In genomic region chr4:108460156-108460923, GRCm38 (mm10) we compare ENCODE assay signal across 8 mouse cellular contexts. TPM values are rescaled to one million over a fixed set of nuclear protein-coding genes. Genes with fewer than 3 reads are reported as not detected.
DNase-seq lines count a peak whose midpoint lies in the region; ATAC-seq and TF ChIP-seq lines count a peak whose summit lies in the region.

No protein-coding gene starts in this region.

- TF ChIP-seq EP300 in liver, postnatal 0 days (IDR thresholded peaks at IDR 0.05; ENCODE audit: low read depth): no peak

- peak; percentile 38 for TF ChIP-seq CTCF in liver, postnatal 0 days (IDR thresholded peaks at IDR 0.05; ENCODE audit: low read depth)
- TF ChIP-seq CTCF in testis, adult 2 months (IDR thresholded peaks at IDR 0.05; ENCODE audit: control insufficient read depth, insufficient read depth, insufficient replicate concordance, low read depth, low read length): no peak

- peaks cover 10% of the 10 kb centered on the region; the same call in 1 of the 2 replicates for H3K36me3 ChIP-seq in forebrain, embryonic 13.5 days (ENCODE audit: poor library complexity, severe bottlenecking)
- H3K36me3 ChIP-seq in liver, postnatal 0 days (replicated peaks; ENCODE audit: insufficient read depth, low read length): no peaks in the 10 kb centered on the region
- peaks cover 9% of the 10 kb centered on the region for H3K36me3 ChIP-seq in neural tube, embryonic 13.5 days
- H3K36me3 ChIP-seq in testis, adult 2 months (ENCODE audit: control insufficient read depth, insufficient read depth, low read length): no peaks in the 10 kb centered on the region

- H3K27me3 ChIP-seq in forebrain, embryonic 13.5 days: no peaks in the 10 kb centered on the region
- H3K27me3 ChIP-seq in liver, postnatal 0 days (ENCODE audit: insufficient read depth, low read length): no peaks in the 10 kb centered on the region
- H3K27me3 ChIP-seq in neural tube, embryonic 13.5 days: no peaks in the 10 kb centered on the region
- H3K27me3 ChIP-seq in testis, adult 2 months (ENCODE audit: control insufficient read depth, insufficient read depth, low read length): no peaks in the 10 kb centered on the region

- H3K27ac ChIP-seq in forebrain, embryonic 13.5 days: peak overlapping the region; percentile 98
- H3K27ac ChIP-seq in liver, postnatal 0 days (ENCODE audit: low read depth): peak overlapping the region; percentile 99
- H3K27ac ChIP-seq in neural tube, embryonic 13.5 days (replicated peaks): peak overlapping the region; percentile 99
- H3K27ac ChIP-seq in testis, adult 2 months (ENCODE audit: control insufficient read depth, insufficient read depth, low read depth, low read length): peak overlapping the region; percentile 92

- no peak; the same call in 1 of the 2 replicates for TF ChIP-seq POLR2A in testis, adult 2 months (IDR thresholded peaks at IDR 0.05; ENCODE audit: control insufficient read depth, low read depth, low read length)

- intact Hi-C loops in heart, postnatal 10 days (cut with DNase I): loop anchor here (2.0 kb wide), 1 partner anchor 122 kb away; no protein-coding TSS in a partner anchor

- H3K9me3 ChIP-seq in forebrain, embryonic 13.5 days (replicated peaks): no peaks in the 10 kb centered on the region; the same call in 1 of the 2 replicates
- H3K9me3 ChIP-seq in liver, postnatal 0 days (ENCODE audit: low read length): no peaks in the 10 kb centered on the region
- H3K9me3 ChIP-seq in neural tube, embryonic 13.5 days: no peaks in the 10 kb centered on the region

- WGBS in forebrain, embryonic 13.5 days: 0% methylated on average over 31 of the region's 59 CpGs
- WGBS in liver, postnatal 0 days (ENCODE audit: insufficient replicate concordance): under 1% methylated on average over 46 of the region's 59 CpGs
- under 1% methylated on average over 52 of the region's 59 CpGs for WGBS in neural tube, embryonic 13.5 days

- peak overlapping the region; percentile 100 for H3K4me3 ChIP-seq in forebrain, embryonic 13.5 days
- H3K4me3 ChIP-seq in liver, postnatal 0 days (ENCODE audit: low read depth, low read length): peak overlapping the region; percentile 98
- peak overlapping the region; percentile 100 for H3K4me3 ChIP-seq in neural tube, embryonic 13.5 days
- H3K4me3 ChIP-seq in testis, adult 2 months (ENCODE audit: control insufficient read depth, low read depth, low read length): peak overlapping the region; percentile 97

- ATAC-seq in forebrain, embryonic 13.5 days: peak; percentile 74
- ATAC-seq in liver, postnatal 0 days: peak; percentile 58
- peak; percentile 71 for ATAC-seq in neural tube, embryonic 13.5 days (ENCODE audit: low read depth)

- DNase-seq in ES-CJ7 (ENCODE audit: low read depth, low spot score): peak; percentile 85
- DNase-seq in c-Kit-positive CD71-positive TER-119-positive erythroid progenitor cells, embryonic 14.5 days (ENCODE audit: low spot score): peak; percentile 53
- DNase-seq in heart, postnatal 10 days: peak; percentile 70 to 71
- DNase-seq in layer of hippocampus, adult 11-12 months (ENCODE audit: low spot score): peak; percentile 44
- peak; percentile 85 for DNase-seq in liver, postnatal 0 days

- H3K4me1 ChIP-seq in forebrain, embryonic 13.5 days: peaks cover 13% of the 10 kb centered on the region
- H3K4me1 ChIP-seq in liver, postnatal 0 days (ENCODE audit: insufficient read depth): peaks cover 27% of the 10 kb centered on the region
- H3K4me1 ChIP-seq in neural tube, embryonic 13.5 days (replicated peaks): peaks cover 15% of the 10 kb centered on the region
- H3K4me1 ChIP-seq in testis, adult 2 months (ENCODE audit: control insufficient read depth, insufficient read depth, low read length): peaks cover 3% of the 10 kb centered on the region

- peak overlapping the region; percentile 99 for H3K9ac ChIP-seq in forebrain, embryonic 13.5 days
- peak overlapping the region; percentile 99 for H3K9ac ChIP-seq in liver, postnatal 0 days (replicated peaks)
- H3K9ac ChIP-seq in neural tube, embryonic 13.5 days: peak overlapping the region; percentile 99

- peak overlapping the region; percentile 69 for H3K4me2 ChIP-seq in forebrain, embryonic 13.5 days
- peak overlapping the region; percentile 89 for H3K4me2 ChIP-seq in liver, postnatal 0 days (ENCODE audit: low read depth, low read length)
- H3K4me2 ChIP-seq in neural tube, embryonic 13.5 days: peak overlapping the region; percentile 66

RNA-seq across cellular contexts. Expression of gene Tut4, which starts 1.1 kb away (rescaled TPM):
- polyA plus RNA-seq in forebrain, embryonic 13.5 days (2015; fragmentation: Nextera tagmentation; extraction: Ambion mirVana): 89.3 and 91.5 TPM in 2 replicates
- 10 to 100 TPM; 41.0 to 43.8 TPM for total RNA-seq in heart, postnatal 10 days (2021)
- polyA plus RNA-seq in liver, postnatal 0 days (2015; fragmentation: Nextera tagmentation; extraction: Ambion mirVana): 29.1 and 30.9 TPM in 2 replicates
- 69.7 and 97.5 TPM in 2 replicates for polyA plus RNA-seq in neural tube, embryonic 13.5 days (2015; fragmentation: Nextera tagmentation; extraction: Ambion mirVana)
- polyA plus RNA-seq in testis, adult 2 months (2012; rRNA removed): 46.8 and 49.2 TPM in 2 replicates

RNA-seq across cellular contexts. Expression of gene Gpx7, which starts 53.6 kb away (rescaled TPM):
- polyA plus RNA-seq in forebrain, embryonic 13.5 days (2015; fragmentation: Nextera tagmentation; extraction: Ambion mirVana): 26.9 and 28.8 TPM in 2 replicates
- 10 to 100 TPM; 22.3 to 22.6 TPM for total RNA-seq in heart, postnatal 10 days (2021)
- 14.5 and 15.6 TPM in 2 replicates for polyA plus RNA-seq in liver, postnatal 0 days (2015; fragmentation: Nextera tagmentation; extraction: Ambion mirVana)
- 36.5 and 40.7 TPM in 2 replicates for polyA plus RNA-seq in neural tube, embryonic 13.5 days (2015; fragmentation: Nextera tagmentation; extraction: Ambion mirVana)
- polyA plus RNA-seq in testis, adult 2 months (2012; rRNA removed): 1.1 and 1.6 TPM in 2 replicates

Comparison
In these comparisons a context has a peak if more than half of its experiments do, and no peak if none do; other contexts are left out.
1. Peak in every context shown above with its lines: DNase-seq, ATAC-seq, H3K4me3 ChIP-seq and H3K27ac ChIP-seq.